Mouse (Mus musculus): ENCODE measurements around the gene Tuba3a. TPM values are rescaled to one million over a fixed set of nuclear protein-coding genes. Genes with fewer than 3 reads are reported as not detected.

The Tuba3a gene
- total RNA-seq, 4 experiments from 2014 or later, result not detected

GRCm38 (mm10) chr6:125232045-125232437 is 53.8 kb downstream of the Tuba3a start:
- DNase-seq (ENCODE audit: low spot score in 2 of 2), result no peak

- no peak for DNase-seq (ENCODE audit: low spot score in 2 of 2)
Measured at GRCm38 (mm10) chr6:125231117-125232044, 54.5 kb downstream of the Tuba3a start, which contains the start of gene Tapbpl. TSS of gene Tapbpl (minus strand) at chr6:125231860.

GRCm38 (mm10) chr6:125230571-125230970 is 55.3 kb downstream of the Tuba3a start:
- DNase-seq (ENCODE audit: low spot score in 2 of 2), result no peak

Small RNA genes within 50 kb of the gene (microRNA-seq; reads per million reads assigned to microRNA genes)
- gene Mir8113, result 0 reads per million in 2 experiments

Other genes with a start within 250 kb of the Tuba3a start
- gene Ing4, start 246.3 kb downstream of the Tuba3a start, total RNA-seq (2022), result 10 to 100 TPM; 52.5 to 59.2 (median 54.2) TPM
- 10 to 100 TPM in 2 of 4 experiments, 1 to 10 TPM in 2; 8.6 to 12.1 (median 10.1) TPM for gene Acrbp, start 236.4 kb downstream of the Tuba3a start, total RNA-seq (2022)
- gene Lpar5, start 218.1 kb downstream of the Tuba3a start, total RNA-seq (2022), result 1 to 10 TPM in 2 of 4 experiments, under 1 TPM in 2; 0.44 to 1.9 (median 0.82) TPM
- 100 to 1,000 TPM; 161 to 176 (median 173) TPM for gene Chd4, start 190.1 kb downstream of the Tuba3a start, total RNA-seq (2022)
- gene Nop2, start 154.1 kb downstream of the Tuba3a start, total RNA-seq (2022), result 10 to 100 TPM; 25.4 to 28.2 (median 27.2) TPM
- gene Iffo1, start 140.8 kb downstream of the Tuba3a start, total RNA-seq (2022), result 10 to 100 TPM; 62.0 to 68.5 (median 66.4) TPM
- 1,000 to 10,000 TPM; 2,585 to 3,221 (median 2,921) TPM for gene Gapdh, start 119.6 kb downstream of the Tuba3a start, total RNA-seq (2022)
- gene Ncapd2, start 94.3 kb downstream of the Tuba3a start, total RNA-seq (2022), result 10 to 100 TPM; 25.9 to 32.9 (median 30.5) TPM
- 10 to 100 TPM; 74.9 to 79.0 (median 77.2) TPM for gene Mrpl51, start 94.2 kb downstream of the Tuba3a start, total RNA-seq (2022)
- 100 to 1,000 TPM; 127 to 156 (median 131) TPM for gene Vamp1, start 70.5 kb downstream of the Tuba3a start, total RNA-seq (2022)
- 1 to 10 TPM; 4.3 to 7.0 (median 6.4) TPM for gene Tapbpl, start 54.2 kb downstream of the Tuba3a start, total RNA-seq (2022)
- gene Cd27, start 49.0 kb downstream of the Tuba3a start, total RNA-seq (2022), result under 1 TPM in 1 of 4 experiments, not detected in 3; 0.32 TPM
- 10 to 100 TPM in 2 of 4 experiments, 1 to 10 TPM in 2; 7.7 to 11.9 (median 10.3) TPM for gene Ltbr, start 27.8 kb upstream of the Tuba3a start, total RNA-seq (2022)
- gene Scnn1a, start 34.6 kb upstream of the Tuba3a start, total RNA-seq (2022), result 1 to 10 TPM; 2.6 to 3.7 (median 3.1) TPM
- gene Tnfrsf1a, start 63.3 kb upstream of the Tuba3a start, total RNA-seq (2022), result 10 to 100 TPM; 12.8 to 23.2 (median 16.7) TPM
- gene Plekhg6, start 94.8 kb upstream of the Tuba3a start, total RNA-seq (2022), result under 1 TPM; 0.28 to 0.71 (median 0.40) TPM
- 100 to 1,000 TPM in 2 of 4 experiments, 10 to 100 TPM in 2; 53.2 to 129 (median 82.7) TPM for gene Cd9, start 208.7 kb upstream of the Tuba3a start, total RNA-seq (2022)

Data from left cerebral cortex, adult 8-10 months (tissue).